ENCODE assay signal across 20 mouse cellular contexts in genomic region chr11:64899587-64900278, GRCm38 (mm10).
DNase-seq lines count a peak whose midpoint lies in the region; ATAC-seq and TF ChIP-seq lines count a peak whose summit lies in the region.
"Had no signal": no experiment of that assay in that cellular context is flagged by ENCODE, and none has a peak within 500 bp of the region (broad histone marks: within the 10 kb centered on the region; RNA-seq: fewer than 3 reads in every experiment).

No protein-coding gene starts in this region.

- H3K4me3 ChIP-seq in forebrain, embryonic 14.5 days (ENCODE audit: low read depth, low read length), result no peak overlapping the region
- H3K4me3 ChIP-seq in forebrain, postnatal 0 days (ENCODE audit: low read depth, low read length), result no peak overlapping the region
- no peak overlapping the region for H3K4me3 ChIP-seq in limb, embryonic 12.5 days (replicated peaks)
- H3K4me3 ChIP-seq: embryonic facial prominence, embryonic 15.5 days; erythroblast, embryonic 14.5 days; forebrain, embryonic 10.5 days; heart, embryonic 10.5 days; hindbrain, embryonic 10.5 days had no signal

- H3K9ac ChIP-seq in forebrain, embryonic 14.5 days (ENCODE audit: low read length), result no peak overlapping the region
- H3K9ac ChIP-seq in forebrain, postnatal 0 days, result no peak overlapping the region
- H3K9ac ChIP-seq in limb, embryonic 12.5 days (replicated peaks), result no peak overlapping the region
- H3K9ac ChIP-seq: embryonic facial prominence, embryonic 15.5 days; hindbrain, embryonic 14.5 days had no signal

- H3K4me1 ChIP-seq in forebrain, embryonic 14.5 days (ENCODE audit: control insufficient read depth, insufficient read depth, low read length), result 0 out of 2 replicates have a peak, but pooled peaks cover 2% of the 10 kb centered on the region
- no peaks in the 10 kb centered on the region for H3K4me1 ChIP-seq in forebrain, postnatal 0 days (ENCODE audit: insufficient read depth)
- H3K4me1 ChIP-seq in limb, embryonic 12.5 days (replicated peaks), result peaks cover 23% of the 10 kb centered on the region

- peaks cover 8% of the 10 kb centered on the region; the same call in 1 of the 2 replicates for H3K27me3 ChIP-seq in forebrain, embryonic 14.5 days (replicated peaks; ENCODE audit: control insufficient read depth, insufficient read depth, low read length)
- peaks cover 20% of the 10 kb centered on the region for H3K27me3 ChIP-seq in forebrain, postnatal 0 days (ENCODE audit: insufficient read depth, low read length)
- H3K27me3 ChIP-seq in limb, embryonic 12.5 days, result peaks cover 71% of the 10 kb centered on the region
- H3K27me3 ChIP-seq: embryonic facial prominence, embryonic 15.5 days had no signal

- H3K36me3 ChIP-seq in forebrain, embryonic 14.5 days (ENCODE audit: control insufficient read depth, insufficient read depth, low read length), result no peaks in the 10 kb centered on the region
- H3K36me3 ChIP-seq in forebrain, postnatal 0 days (ENCODE audit: insufficient read depth), result no peaks in the 10 kb centered on the region
- no peaks in the 10 kb centered on the region for H3K36me3 ChIP-seq in limb, embryonic 12.5 days
- H3K36me3 ChIP-seq: embryonic facial prominence, embryonic 15.5 days; forebrain, embryonic 10.5 days; heart, embryonic 10.5 days; hindbrain, embryonic 10.5 days had no signal

- peak; percentile 55 for DNase-seq in forebrain, embryonic 14.5 days (ENCODE audit: low spot score)
- DNase-seq in forebrain, postnatal 0 days, result no peak
- peak; percentile 77 for DNase-seq in hindlimb bud, embryonic 11.5 days (ENCODE audit: extremely low spot score, low read depth, low spot score)
- DNase-seq in frontal cortex, adult 2 months (ENCODE audit: extremely low spot score in 1 of 2, low spot score in 1 of 2), result no peak
- DNase-seq: adrenal gland, adult 8-10 months; adrenal gland, postnatal 36 days; cerebellum, adult 11 months; cerebellum, adult 8-10 months; cerebellum, postnatal 14 days; gastrocnemius, postnatal 10 days; heart, adult 18-20 months had no signal

- H3K27ac ChIP-seq in forebrain, embryonic 14.5 days (ENCODE audit: low read depth, low read length), result no peak overlapping the region
- no peak overlapping the region for H3K27ac ChIP-seq in forebrain, postnatal 0 days (ENCODE audit: low read depth, low read length)
- peak overlapping the region; percentile 66 for H3K27ac ChIP-seq in limb, embryonic 12.5 days
- H3K27ac ChIP-seq: embryonic facial prominence, embryonic 15.5 days; forebrain, embryonic 10.5 days; heart, embryonic 10.5 days; hindbrain, embryonic 10.5 days; hindbrain, embryonic 14.5 days had no signal

- peak; percentile 48; the same call in 1 of the 2 replicates for ATAC-seq in forebrain, embryonic 14.5 days
- ATAC-seq in forebrain, postnatal 0 days, result no peak
- ATAC-seq in limb, embryonic 12.5 days (ENCODE audit: insufficient number of reproducible peaks, insufficient read depth, low FRiP score, low TSS enrichment, low read depth), result peak; percentile 76
- no peak for ATAC-seq in megakaryocyte progenitor cell, adult 5-6 weeks (replicated peaks; ENCODE audit: poor library complexity)
- ATAC-seq: intestine, embryonic 16.5 days had no signal

- WGBS in forebrain, embryonic 14.5 days, result 8% methylated on average over 15 of the region's 15 CpGs
- WGBS in forebrain, postnatal 0 days, result 21% methylated on average over 15 of the region's 15 CpGs
- 14% methylated on average over 15 of the region's 15 CpGs for WGBS in limb, embryonic 12.5 days

- no peaks in the 10 kb centered on the region for H3K9me3 ChIP-seq in forebrain, embryonic 14.5 days (replicated peaks; ENCODE audit: control insufficient read depth, low read length)
- H3K9me3 ChIP-seq in forebrain, postnatal 0 days (ENCODE audit: low read length), result no peaks in the 10 kb centered on the region
- H3K9me3 ChIP-seq in limb, embryonic 12.5 days, result no peaks in the 10 kb centered on the region
- H3K9me3 ChIP-seq: embryonic facial prominence, embryonic 15.5 days; forebrain, embryonic 10.5 days; heart, embryonic 10.5 days; hindbrain, embryonic 10.5 days had no signal

- no peak for TF ChIP-seq CTCF in forebrain, postnatal 0 days (IDR thresholded peaks at IDR 0.05; ENCODE audit: low read depth)

- H3K4me2 ChIP-seq in forebrain, embryonic 14.5 days (ENCODE audit: low read length), result no peak overlapping the region
- no peak overlapping the region for H3K4me2 ChIP-seq in forebrain, postnatal 0 days (ENCODE audit: low read depth)
- peak overlapping the region; percentile 22; the same call in 1 of the 2 replicates for H3K4me2 ChIP-seq in limb, embryonic 12.5 days
- H3K4me2 ChIP-seq: embryonic facial prominence, embryonic 15.5 days; hindbrain, embryonic 14.5 days had no signal

Comparison
In these comparisons a context has a peak if more than half of its experiments do, and no peak if none do; other contexts are left out.
1. ATAC-seq: peak in forebrain, embryonic 14.5 days (single experiment) and limb, embryonic 12.5 days (single experiment); none in forebrain, postnatal 0 days (single experiment) and megakaryocyte progenitor cell, adult 5-6 weeks (single experiment).
2. DNase-seq: peak in forebrain, embryonic 14.5 days (single experiment) and hindlimb bud, embryonic 11.5 days (single experiment); none in forebrain, postnatal 0 days (single experiment) and frontal cortex, adult 2 months (0 of 2).